Mouse (Mus musculus) neural tube, embryonic 15.5 days (tissue): Measurements from ENCODE around the gene AI464131. TPM values are rescaled to one million over a fixed set of nuclear protein-coding genes. Genes with fewer than 3 reads are reported as not detected.
A peak's percentile ranks its signal among the peaks of the same experiment; 100 is the strongest.

Source experiments
- ATAC-seq: fragments of 200-750 bp; cut with Nextera tagmentation; 2 replicates; pipeline ENCODE4 v1.8.0; 2017; ENCODE audit warnings: mild to moderate bottlenecking, moderate TSS enrichment, moderate library complexity; ENCODE audit not compliant: low FRiP score
- H3K27ac ChIP-seq: fragments of 300-500 bp; sonication (generic); replicated peaks from 2 replicates; pipeline ENCODE4 v1.5.1; 2015; ENCODE audit warnings: mild to moderate bottlenecking, inconsistent platforms
- H3K27me3 ChIP-seq: fragments of 300-500 bp; sonication (generic); replicated peaks from 2 replicates; pipeline ENCODE4 v1.6.1; 2015; ENCODE audit warnings: inconsistent platforms
- H3K36me3 ChIP-seq: fragments of 300-500 bp; sonication (generic); 2 replicates; pipeline ENCODE4 v1.6.1; 2015; ENCODE audit warnings: inconsistent platforms
- H3K4me1 ChIP-seq: fragments of 300-500 bp; sonication (generic); 2 replicates; pipeline ENCODE4 v1.6.1; 2015; ENCODE audit warnings: inconsistent platforms
- H3K4me2 ChIP-seq: fragments of 300-500 bp; sonication (generic); 2 replicates; pipeline ENCODE4 v1.6.1; 2015; ENCODE audit warnings: inconsistent platforms, mild to moderate bottlenecking, moderate library complexity
- H3K4me3 ChIP-seq: fragments of 300-500 bp; sonication (generic); replicated peaks from 2 replicates; pipeline ENCODE4 v1.5.1; 2015; ENCODE audit warnings: mild to moderate bottlenecking, inconsistent platforms
- H3K9ac ChIP-seq: fragments of 300-500 bp; sonication (generic); replicated peaks from 2 replicates; pipeline ENCODE4 v1.6.1; 2015; ENCODE audit warnings: mild to moderate bottlenecking, inconsistent platforms
- H3K9me3 ChIP-seq: fragments of 300-500 bp; sonication (generic); replicated peaks from 2 replicates; pipeline ENCODE4 v1.6.1; 2016; ENCODE audit warnings: inconsistent platforms
- WGBS: fragments of 180-500 bp; shearing (Covaris S2); methylation state at CpG from one replicate; pipeline ENCODE4 v1.1.7; 2015; ENCODE audit warnings: mixed read lengths; 5-methylcytosine and 5-hydroxymethylcytosine counted together
- polyA plus RNA-seq: library from polyadenylated mRNA; unstranded; fragments of >200 nt; fragmentation: Nextera tagmentation; extraction: Ambion mirVana; gene quantifications from 2 replicates; pipeline ENCODE4 v1.2.1, GENCODE M21; 2015

The AI464131 gene
- polyA plus RNA-seq, 1 experiment from 2014 or later = 8.3 TPM

DNA sequence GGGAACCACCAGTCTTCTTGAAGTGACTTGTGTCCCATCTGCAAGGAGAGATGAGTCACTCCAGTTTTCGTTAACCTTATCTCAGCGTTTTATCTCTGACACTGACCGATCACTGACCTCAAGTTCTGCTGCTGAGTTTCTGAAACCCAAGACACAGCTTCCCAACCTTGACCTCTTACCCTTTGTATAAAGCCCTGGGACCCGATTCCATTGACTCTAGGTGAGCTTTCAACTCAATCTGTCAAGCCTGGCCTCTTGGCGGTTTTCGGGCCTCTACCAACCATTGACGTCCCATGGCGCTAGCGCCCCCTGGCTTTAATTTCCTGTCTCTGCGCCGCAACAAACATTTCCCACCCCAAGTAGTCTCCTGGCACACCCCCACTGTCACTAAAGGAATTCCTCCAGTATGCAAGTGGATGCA is 2.3 kb upstream of the AI464131 start:
- Histone ChIP-seq H3K27ac (no peak overlapping the region), H3K4me2 (no peak overlapping the region), H3K36me3 (no peaks in the 10 kb centered on the region), H3K9me3 (no peaks in the 10 kb centered on the region), H3K9ac (no peak overlapping the region), H3K4me1 (peaks cover 37% of the 10 kb centered on the region), H3K27me3 (peaks cover 30% of the 10 kb centered on the region), H3K4me3 (no peak overlapping the region)
- ATAC-seq = no peak
- WGBS = 56% methylated on average over 11 of the region's 11 CpGs

DNA sequence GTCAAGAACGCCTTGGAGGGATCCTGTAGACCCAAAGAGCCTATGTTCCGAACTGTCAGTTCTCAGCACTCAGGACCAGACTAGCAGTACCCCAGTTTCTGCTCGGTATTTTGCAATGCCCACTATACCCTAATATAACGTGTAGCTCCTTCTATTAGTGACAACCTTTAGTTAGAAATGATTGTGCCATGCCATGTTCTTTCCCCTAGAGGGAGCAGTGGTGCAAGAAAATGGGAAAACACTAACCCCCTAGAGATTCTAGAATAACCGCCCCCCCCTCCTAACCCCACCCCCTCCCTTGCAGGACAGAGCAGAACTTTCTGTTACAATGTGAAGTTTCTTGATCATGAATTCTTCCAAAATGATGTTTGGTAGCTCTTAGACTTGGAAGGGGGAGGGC is 1.4 kb upstream of the AI464131 start:
- H3K9me3 ChIP-seq = no peaks in the 10 kb centered on the region
- H3K36me3 ChIP-seq = no peaks in the 10 kb centered on the region
- ATAC-seq = no peak
- peaks cover 39% of the 10 kb centered on the region for H3K27me3 ChIP-seq
- peaks cover 41% of the 10 kb centered on the region for H3K4me1 ChIP-seq
- WGBS = 84% methylated on average over 5 of the region's 5 CpGs
- no peak overlapping the region for H3K27ac ChIP-seq
- H3K4me2 ChIP-seq = no peak overlapping the region
- no peak overlapping the region for H3K9ac ChIP-seq
- no peak overlapping the region for H3K4me3 ChIP-seq

DNA sequence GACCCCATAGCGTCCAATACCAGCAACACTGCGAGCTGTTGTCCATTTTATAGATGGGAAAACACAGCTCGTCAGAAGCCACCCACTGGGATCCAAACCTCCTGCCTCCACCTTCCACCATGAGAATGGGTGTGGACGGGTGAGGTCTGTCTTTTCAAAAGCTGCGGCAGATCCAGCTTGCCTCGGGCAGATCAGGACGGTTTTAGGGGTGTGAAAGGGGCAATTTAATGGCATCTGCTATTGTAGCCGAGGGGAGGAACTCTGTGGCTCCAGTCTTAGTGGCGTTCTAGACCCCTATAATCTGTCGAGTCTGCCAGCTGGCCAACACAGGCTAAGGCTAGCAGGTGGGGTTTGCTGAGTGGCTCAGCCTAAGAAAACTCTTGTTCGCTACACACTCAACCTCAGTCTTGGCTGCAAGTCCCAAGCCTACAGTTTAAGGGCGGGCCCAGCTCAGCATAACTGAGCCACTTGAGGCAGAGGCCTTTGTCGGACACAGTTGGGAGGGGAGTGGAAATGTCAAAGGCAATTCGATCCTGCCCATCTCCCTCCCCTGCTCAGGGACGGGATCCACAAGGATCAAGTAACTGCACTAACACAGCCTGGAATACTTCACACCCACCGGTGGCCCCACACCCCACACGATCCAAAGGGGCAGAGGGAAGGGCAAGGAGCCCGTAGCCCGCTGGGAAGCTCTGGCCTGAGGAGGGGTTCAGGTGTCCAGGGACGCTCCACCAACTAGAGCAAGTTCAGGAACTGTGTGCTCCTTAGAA is 520 bp downstream of the AI464131 start:
- 7% methylated on average over 20 of the region's 20 CpGs for WGBS
- peak; percentile 12 for ATAC-seq
- H3K9me3 ChIP-seq = no peaks in the 10 kb centered on the region
- H3K4me1 ChIP-seq = peaks cover 54% of the 10 kb centered on the region
- peak overlapping the region; percentile 36; the same call in 1 of the 2 replicates for H3K9ac ChIP-seq
- H3K27me3 ChIP-seq = peaks cover 52% of the 10 kb centered on the region
- H3K4me3 ChIP-seq = peak overlapping the region; percentile 39
- peak overlapping the region; percentile 64 for H3K4me2 ChIP-seq
- H3K27ac ChIP-seq = peak overlapping the region; percentile 48; the same call in 1 of the 2 replicates
- H3K36me3 ChIP-seq = no peaks in the 10 kb centered on the region

DNA sequence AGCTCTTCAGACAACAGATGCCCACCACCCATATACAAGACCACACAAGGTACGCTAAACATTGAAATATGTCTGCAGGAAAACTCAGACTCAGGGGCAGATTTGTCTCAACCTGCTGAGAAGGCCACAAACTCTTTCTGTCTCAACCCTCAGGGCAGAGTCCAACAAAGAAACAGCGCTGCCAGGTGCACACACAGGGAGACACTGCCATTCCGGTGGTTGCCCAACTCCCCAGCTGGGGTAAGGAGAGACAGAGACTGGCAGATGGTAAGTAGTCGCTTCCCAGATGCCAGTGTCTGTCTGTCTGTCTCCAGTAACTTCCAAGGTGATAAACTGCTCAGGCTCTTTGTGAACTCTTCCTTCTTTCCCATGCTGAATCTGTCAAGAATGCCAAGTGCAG is 2.1 kb downstream of the AI464131 start:
- no peak for ATAC-seq

DNA sequence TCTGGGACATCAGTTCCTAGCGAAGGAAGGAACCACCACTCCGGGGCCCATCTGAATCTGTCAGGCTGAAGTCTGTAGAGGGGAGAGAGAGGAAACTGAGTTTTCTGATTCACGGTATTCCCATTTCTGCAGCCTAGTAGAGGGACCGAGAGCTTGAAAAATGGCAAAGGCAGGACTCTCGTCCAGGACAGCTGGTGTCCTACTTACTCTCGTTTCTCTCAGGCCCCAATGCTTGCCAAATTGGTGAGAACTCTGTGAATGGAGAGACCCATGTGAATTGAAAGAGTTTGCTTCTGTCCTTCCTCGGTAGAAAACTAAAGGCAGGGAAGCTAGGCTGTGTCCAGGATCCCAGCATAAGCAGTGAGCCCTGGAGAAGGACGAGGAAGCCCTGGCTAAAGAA is 3.3 kb downstream of the AI464131 start:
- Histone ChIP-seq H3K4me1 (peaks cover 48% of the 10 kb centered on the region), H3K36me3 (no peaks in the 10 kb centered on the region), H3K9me3 (no peaks in the 10 kb centered on the region), H3K4me2 (no peak overlapping the region), H3K4me3 (peak overlapping the region; percentile 37; the same call in 1 of the 2 replicates), H3K27me3 (peaks cover 74% of the 10 kb centered on the region), H3K9ac (no peak overlapping the region), H3K27ac (no peak overlapping the region)
- WGBS = 60% methylated on average over 8 of the region's 8 CpGs
- ATAC-seq = no peak

More for the DNA sequence above, 2.1 kb downstream of the AI464131 start:
- Histone ChIP-seq H3K36me3 (no peaks in the 10 kb centered on the region), H3K4me2 (no peak overlapping the region), H3K9ac (no peak overlapping the region), H3K4me3 (no peak overlapping the region), H3K27me3 (peaks cover 68% of the 10 kb centered on the region), H3K4me1 (peaks cover 46% of the 10 kb centered on the region), H3K9me3 (no peaks in the 10 kb centered on the region), H3K27ac (no peak overlapping the region)
- WGBS = 68% methylated on average over 4 of the region's 4 CpGs

DNA sequence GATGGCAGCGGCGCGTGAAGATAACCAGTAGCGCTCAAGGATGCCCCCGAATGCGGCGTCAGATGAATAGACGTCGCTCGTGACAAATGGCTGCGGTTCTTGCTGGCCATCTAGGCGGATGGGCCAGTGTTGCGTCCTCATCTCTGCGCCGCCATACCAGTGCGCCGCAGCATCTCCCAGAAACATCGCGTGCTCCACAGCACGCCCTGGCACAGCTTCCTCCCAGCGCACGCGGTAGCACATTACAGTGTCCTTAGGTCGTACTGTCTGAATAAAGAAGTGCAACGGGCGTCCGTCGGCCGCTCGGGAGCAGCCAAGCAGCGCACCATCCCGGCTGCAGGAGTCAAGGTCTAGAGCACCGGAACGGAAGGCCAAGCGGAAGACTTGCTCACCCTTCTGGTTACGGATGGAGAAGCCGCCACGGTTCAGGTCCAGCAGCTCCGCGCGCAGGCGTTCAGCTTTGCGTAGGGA is 3.9 kb downstream of the AI464131 start:
- Histone ChIP-seq H3K27me3 (peaks cover 74% of the 10 kb centered on the region), H3K27ac (no peak overlapping the region), H3K36me3 (no peaks in the 10 kb centered on the region), H3K4me1 (peaks cover 48% of the 10 kb centered on the region), H3K9ac (no peak overlapping the region), H3K4me2 (peak overlapping the region; percentile 60), H3K9me3 (no peaks in the 10 kb centered on the region), H3K4me3 (peak overlapping the region; percentile 37)
- 0 out of 2 replicates have a peak, but pooled peaks have one; percentile 14 for ATAC-seq
- WGBS = 8% methylated on average over 43 of the region's 43 CpGs

DNA sequence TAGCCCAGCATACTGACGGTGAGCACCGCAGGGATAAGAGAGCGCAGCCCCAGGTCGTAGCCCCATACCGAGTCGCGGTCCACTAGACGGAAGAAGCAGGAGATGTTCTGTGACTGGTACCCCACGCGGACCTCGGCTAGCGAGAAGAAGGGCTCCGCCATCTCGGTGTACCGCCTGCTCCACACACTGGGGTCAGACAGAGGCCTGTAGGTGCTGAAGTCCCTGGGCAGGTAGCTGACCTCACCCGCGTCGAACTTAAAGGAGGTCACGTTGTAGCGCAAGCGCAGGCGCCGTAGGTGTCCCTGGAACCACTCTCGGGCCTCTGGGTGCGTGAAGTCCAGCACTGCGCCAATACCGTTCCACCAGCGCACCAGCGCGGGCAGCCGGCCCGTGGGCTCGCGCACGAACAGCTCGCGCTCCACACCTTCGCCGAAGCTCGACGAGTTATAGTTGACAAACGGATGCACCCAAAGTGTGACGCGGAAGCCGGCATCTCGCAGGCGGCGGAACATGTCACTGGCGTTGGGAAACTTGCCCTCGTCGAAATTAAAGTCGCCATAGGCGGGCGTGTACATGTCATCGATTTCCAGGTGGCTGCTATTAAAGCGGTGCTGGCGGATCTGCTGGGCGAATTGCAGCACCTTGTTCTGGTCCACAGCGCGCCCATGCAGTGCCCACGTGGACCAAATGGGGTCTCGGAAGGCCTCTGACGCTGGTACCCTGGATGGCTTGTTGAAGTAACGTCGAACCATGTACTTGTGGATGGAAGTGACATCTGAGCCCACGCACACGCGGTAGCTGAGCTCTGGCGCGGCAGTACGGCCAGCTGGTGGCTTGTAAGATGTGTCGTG is 4.7 kb downstream of the AI464131 start:
- 11% methylated on average over 72 of the region's 72 CpGs for WGBS
- no peak overlapping the region for H3K27ac ChIP-seq
- no peak for ATAC-seq
- peak overlapping the region; percentile 37 for H3K4me3 ChIP-seq
- H3K36me3 ChIP-seq = no peaks in the 10 kb centered on the region
- peaks cover 46% of the 10 kb centered on the region for H3K4me1 ChIP-seq
- no peaks in the 10 kb centered on the region for H3K9me3 ChIP-seq
- H3K9ac ChIP-seq = 0 out of 2 replicates have a peak overlapping the region, but pooled peaks have one; percentile 24
- peak overlapping the region; percentile 60 for H3K4me2 ChIP-seq
- H3K27me3 ChIP-seq = peaks cover 74% of the 10 kb centered on the region

DNA sequence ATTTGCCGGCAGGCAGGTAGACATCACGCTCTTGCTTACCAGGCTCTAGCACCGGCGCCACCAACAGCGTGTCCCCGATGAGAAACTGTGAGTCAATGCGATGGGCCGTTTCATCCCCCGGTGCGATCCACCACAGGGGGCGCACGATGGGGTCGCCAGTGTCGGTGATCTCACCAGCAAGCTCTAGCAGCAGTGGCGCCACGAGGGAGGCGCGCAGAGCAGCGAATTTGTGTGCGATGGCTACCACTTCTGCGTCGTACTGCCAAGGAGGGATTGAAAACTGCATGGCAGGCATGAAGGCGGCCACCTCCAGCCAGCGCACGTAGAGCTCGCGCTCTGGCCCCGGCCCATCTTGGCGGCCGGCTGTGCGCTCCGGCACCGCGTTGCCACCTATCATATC is 5.3 kb downstream of the AI464131 start:
- H3K4me2 ChIP-seq = peak overlapping the region; percentile 60
- no peaks in the 10 kb centered on the region for H3K9me3 ChIP-seq
- H3K9ac ChIP-seq = 0 out of 2 replicates have a peak overlapping the region, but pooled peaks have one; percentile 24
- peaks cover 40% of the 10 kb centered on the region for H3K4me1 ChIP-seq
- WGBS = 3% methylated on average over 34 of the region's 34 CpGs
- peak; percentile 9; the same call in 1 of the 2 replicates for ATAC-seq
- H3K4me3 ChIP-seq = peak overlapping the region; percentile 37
- no peaks in the 10 kb centered on the region for H3K36me3 ChIP-seq
- H3K27ac ChIP-seq = no peak overlapping the region
- peaks cover 70% of the 10 kb centered on the region for H3K27me3 ChIP-seq

DNA sequence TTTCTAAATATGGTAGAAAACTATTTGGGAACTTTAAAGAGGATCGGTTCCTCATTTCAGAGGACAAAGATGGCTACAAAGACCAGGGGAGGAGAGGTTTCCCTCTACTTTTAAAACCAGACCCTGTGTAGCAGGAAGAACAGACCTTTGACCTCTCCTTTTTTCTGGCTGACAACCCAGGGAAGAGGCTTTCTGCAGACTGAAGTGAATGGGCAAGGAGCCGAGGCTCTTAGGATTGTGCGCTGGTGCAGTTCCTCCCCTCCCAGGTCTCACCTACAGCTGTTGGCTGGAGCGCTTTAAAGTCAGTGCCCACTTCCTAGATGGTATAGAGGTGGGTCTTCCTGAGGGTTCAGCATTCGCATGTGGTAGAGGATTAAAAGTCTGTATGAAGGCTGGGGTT is 5.8 kb downstream of the AI464131 start:
- no peaks in the 10 kb centered on the region for H3K36me3 ChIP-seq
- no peak overlapping the region for H3K27ac ChIP-seq
- peak overlapping the region; percentile 37; the same call in 1 of the 2 replicates for H3K4me3 ChIP-seq
- WGBS = 59% methylated on average over 5 of the region's 5 CpGs
- peaks cover 35% of the 10 kb centered on the region for H3K4me1 ChIP-seq
- ATAC-seq = no peak
- peak overlapping the region; percentile 60 for H3K4me2 ChIP-seq
- H3K9me3 ChIP-seq = no peaks in the 10 kb centered on the region
- no peak overlapping the region for H3K9ac ChIP-seq
- peaks cover 67% of the 10 kb centered on the region for H3K27me3 ChIP-seq

DNA sequence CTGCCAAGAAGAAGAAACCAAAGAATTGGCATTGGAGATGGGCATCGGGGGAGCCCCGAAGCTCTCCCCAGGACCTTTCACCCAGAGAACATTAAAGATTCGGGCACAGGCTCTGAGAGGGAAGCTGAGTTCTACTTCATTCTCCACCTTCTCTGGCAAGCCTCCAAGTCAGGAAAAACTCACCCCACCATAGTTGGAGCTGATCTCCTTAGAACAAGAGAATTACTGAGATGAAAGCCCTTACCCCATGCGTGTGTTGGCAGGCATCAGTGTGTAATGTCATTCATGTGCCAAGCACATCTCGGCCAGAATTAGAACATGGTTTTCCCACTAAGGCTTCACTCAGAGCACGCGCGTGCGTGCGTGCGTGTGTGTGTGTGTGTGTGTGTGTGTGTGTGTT is 7.0 kb downstream of the AI464131 start:
- no peaks in the 10 kb centered on the region for H3K9me3 ChIP-seq
- H3K36me3 ChIP-seq = no peaks in the 10 kb centered on the region
- H3K4me3 ChIP-seq = no peak overlapping the region
- no peak overlapping the region for H3K4me2 ChIP-seq
- H3K27me3 ChIP-seq = peaks cover 55% of the 10 kb centered on the region
- no peak overlapping the region for H3K27ac ChIP-seq
- no peak for ATAC-seq
- no peak overlapping the region for H3K9ac ChIP-seq
- peaks cover 33% of the 10 kb centered on the region for H3K4me1 ChIP-seq
- WGBS = 78% methylated on average over 11 of the region's 11 CpGs

DNA sequence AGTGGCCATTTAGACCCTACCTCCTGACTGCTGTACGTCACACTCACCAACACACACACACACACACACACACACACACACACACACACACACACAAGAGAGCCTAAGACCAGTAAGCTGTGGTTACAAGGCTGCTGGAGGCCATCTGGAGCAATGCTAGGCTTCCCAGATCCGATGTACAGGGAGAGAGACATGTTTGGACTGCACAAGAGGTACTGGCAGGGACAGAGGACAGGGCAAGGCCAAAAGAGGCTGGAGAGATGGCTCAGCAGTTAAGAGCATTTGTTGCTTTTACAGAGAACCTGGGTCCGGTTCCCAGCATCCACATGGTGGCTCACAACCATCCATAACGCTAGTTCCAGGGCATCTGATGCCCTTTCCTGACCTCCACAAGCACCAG is 7.8 kb downstream of the AI464131 start:
- Histone ChIP-seq H3K4me2 (no peak overlapping the region), H3K9me3 (no peaks in the 10 kb centered on the region), H3K4me1 (peaks cover 33% of the 10 kb centered on the region), H3K27ac (no peak overlapping the region), H3K27me3 (peaks cover 47% of the 10 kb centered on the region), H3K4me3 (no peak overlapping the region), H3K9ac (no peak overlapping the region), H3K36me3 (no peaks in the 10 kb centered on the region)
- ATAC-seq = no peak
- WGBS = 87% methylated on average over 4 of the region's 4 CpGs
